Mouse (Mus musculus): ENCODE measurements around the gene Hcar2. TPM values are rescaled to one million over a fixed set of nuclear protein-coding genes. Genes with fewer than 3 reads are reported as not detected.

Hcar2 gene
- total RNA-seq, 2 experiments from 2014 or later, result 2.7 to 4.0 TPM

Other genes starting within 250 kb of the Hcar2 start
- gene Clip1, start 180.9 kb downstream of the Hcar2 start, total RNA-seq (2015), result 45.7 and 46.4 TPM in 2 replicates
- gene Clip1, start 180.9 kb downstream of the Hcar2 start, total RNA-seq (2017), result 72.5 and 98.3 TPM in 2 replicates
- 50.8 and 52.0 TPM in 2 replicates for gene Zcchc8, start 144.4 kb downstream of the Hcar2 start, total RNA-seq (2015)
- gene Zcchc8, start 144.4 kb downstream of the Hcar2 start, total RNA-seq (2017), result 103 and 131 TPM in 2 replicates
- 159 and 160 TPM in 2 replicates for gene Rsrc2, start 116.1 kb downstream of the Hcar2 start, total RNA-seq (2015)
- gene Rsrc2, start 116.1 kb downstream of the Hcar2 start, total RNA-seq (2017), result 192 and 249 TPM in 2 replicates
- gene Kntc1, start 115.8 kb downstream of the Hcar2 start, total RNA-seq (2015), result 49.3 and 53.1 TPM in 2 replicates
- 30.5 and 39.6 TPM in 2 replicates for gene Kntc1, start 115.8 kb downstream of the Hcar2 start, total RNA-seq (2017)
- gene Hcar1, start 14.5 kb upstream of the Hcar2 start, total RNA-seq (2015), result not detected in 2 replicates
- gene Hcar1, start 14.5 kb upstream of the Hcar2 start, total RNA-seq (2017), result not detected in 2 replicates
- 113 and 123 TPM in 2 replicates for gene Denr, start 41.7 kb upstream of the Hcar2 start, total RNA-seq (2015)
- gene Denr, start 41.7 kb upstream of the Hcar2 start, total RNA-seq (2017), result 90.6 and 105 TPM in 2 replicates
- 1.8 TPM in 1 of 2 replicates, not detected in the other for gene Gm43518, start 61.9 kb upstream of the Hcar2 start, total RNA-seq (2015)
- gene Gm43518, start 61.9 kb upstream of the Hcar2 start, total RNA-seq (2017), result not detected in 2 replicates
- 0.32 and 1.1 TPM in 2 replicates for gene Ccdc62, start 65.2 kb upstream of the Hcar2 start, total RNA-seq (2015)
- 0.14 and 1.8 TPM in 2 replicates for gene Ccdc62, start 65.2 kb upstream of the Hcar2 start, total RNA-seq (2017)
- gene Hip1r, start 108.1 kb upstream of the Hcar2 start, total RNA-seq (2015), result 4.9 and 6.9 TPM in 2 replicates
- 14.2 and 16.0 TPM in 2 replicates for gene Hip1r, start 108.1 kb upstream of the Hcar2 start, total RNA-seq (2017)
- 11.4 and 14.8 TPM in 2 replicates for gene Vps37b, start 166.8 kb upstream of the Hcar2 start, total RNA-seq (2015)
- gene Vps37b, start 166.8 kb upstream of the Hcar2 start, total RNA-seq (2017), result 15.2 and 15.6 TPM in 2 replicates
- 0.35 and 0.54 TPM in 2 replicates for gene Abcb9, start 230.3 kb upstream of the Hcar2 start, total RNA-seq (2015)
- 0.25 and 0.61 TPM in 2 replicates for gene Abcb9, start 230.3 kb upstream of the Hcar2 start, total RNA-seq (2017)
- 2.9 and 3.7 TPM in 2 replicates for gene Ogfod2, start 246.8 kb upstream of the Hcar2 start, total RNA-seq (2015)
- 11.9 and 13.3 TPM in 2 replicates for gene Ogfod2, start 246.8 kb upstream of the Hcar2 start, total RNA-seq (2017)